Mouse (Mus musculus): ENCODE data around the gene Etl4.

DNA sequence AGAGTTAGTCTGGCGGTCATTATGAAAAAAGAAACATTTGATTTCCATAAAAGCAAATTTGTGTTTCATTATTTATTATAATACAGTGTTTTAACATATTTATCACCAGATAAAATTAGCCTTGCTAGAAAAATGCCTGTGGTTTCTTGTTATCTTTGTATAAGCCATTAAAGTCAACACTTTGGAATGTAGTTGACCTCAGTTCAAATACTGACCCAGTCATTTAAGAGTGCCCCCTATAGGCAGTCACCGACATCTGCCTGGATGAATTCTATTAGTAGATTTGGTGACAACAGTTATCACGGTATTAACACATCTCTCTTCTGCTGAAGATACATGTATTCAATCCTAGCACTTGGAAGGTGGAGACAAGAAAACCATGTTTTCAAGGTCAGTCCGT, 536.6 kb downstream of the Etl4 start:
- TF ChIP-seq POLR2AphosphoS2 (IDR thresholded peaks at IDR 0.05; ENCODE audit: insufficient read length, low read depth) (no peak), POLR2A (IDR thresholded peaks at IDR 0.05; ENCODE audit: insufficient read length, low read depth) (no peak), MYOD1 (IDR thresholded peaks at IDR 0.05; ENCODE audit: control insufficient read depth in 1 of 3, insufficient read length in 2 of 3, low read depth in 2 of 3) (no peak), USF1 (IDR thresholded peaks at IDR 0.05; ENCODE audit: low read depth) (no peak), SRF (IDR thresholded peaks at IDR 0.05; ENCODE audit: control insufficient read depth, insufficient read length, low read depth) (no peak)

Data from myocyte (in vitro differentiated cells).